ENCODE assay signal across 8 mouse cellular contexts in the genomic region with DNA sequence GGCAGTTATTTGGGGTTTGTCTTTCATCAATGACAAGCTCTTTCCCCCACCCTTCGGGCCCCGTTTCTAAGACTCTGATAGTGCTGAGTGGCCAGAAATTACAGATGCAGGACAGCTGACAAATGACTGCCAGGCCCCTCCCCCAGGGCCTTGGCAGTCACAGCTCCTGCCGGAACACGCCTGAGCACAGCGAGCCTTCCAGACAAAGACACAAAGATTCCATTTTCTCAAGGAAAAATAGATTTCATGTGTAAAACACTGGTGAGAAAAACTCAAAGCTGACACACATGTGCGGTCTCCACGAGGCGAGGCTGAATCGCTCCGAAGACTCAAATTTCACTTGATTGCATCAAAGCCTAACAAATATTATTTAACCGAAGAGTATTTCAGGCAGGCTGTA.
A peak's percentile ranks its signal among the peaks of the same experiment; 100 is the strongest.
DNase-seq lines count a peak whose midpoint lies in the region; ATAC-seq and TF ChIP-seq lines count a peak whose summit lies in the region.

No protein-coding gene starts in this region.

- no peak for DNase-seq in frontal cortex, postnatal 25 days (ENCODE audit: low spot score in 2 of 2)
- DNase-seq in lung, adult 18-20 months: peak; percentile 27 to 49
- peak; percentile 7 for DNase-seq in ovary, postnatal 14 days (ENCODE audit: low spot score)

- ATAC-seq in frontal cortex, adult (ENCODE audit: low TSS enrichment): peak; percentile 55
- peak; percentile 66; the same call in 1 of the 2 replicates for ATAC-seq in heart, embryonic 13.5 days (ENCODE audit: extremely low read depth, insufficient number of reproducible peaks, low FRiP score, low TSS enrichment)
- ATAC-seq in kidney, embryonic 15.5 days (replicated peaks; ENCODE audit: low FRiP score): peak; percentile 92
- no peak for ATAC-seq in inflammation-experienced regulatory T-cells, adult 6 months

- peak overlapping the region; percentile 8; the same call in 1 of the 2 replicates for H3K9ac ChIP-seq in heart, embryonic 13.5 days
- H3K9ac ChIP-seq in kidney, embryonic 15.5 days: 0 out of 2 replicates have a peak overlapping the region, but pooled peaks have one; percentile 26

- WGBS in heart, embryonic 13.5 days: 40% methylated on average over 11 of the region's 11 CpGs
- WGBS in kidney, embryonic 15.5 days: 16% methylated on average over 11 of the region's 11 CpGs

- H3K36me3 ChIP-seq in heart, embryonic 13.5 days: peaks cover 34% of the 10 kb centered on the region
- H3K36me3 ChIP-seq in kidney, embryonic 15.5 days: peaks cover 25% of the 10 kb centered on the region

- no peak for TF ChIP-seq POLR2A in embryonic fibroblast, embryonic 13.5 days (IDR thresholded peaks at IDR 0.05; ENCODE audit: low read depth, low read length)

- H3K4me2 ChIP-seq in heart, embryonic 13.5 days: peak overlapping the region; percentile 49
- H3K4me2 ChIP-seq in kidney, embryonic 15.5 days: peak overlapping the region; percentile 47

- H3K4me1 ChIP-seq in embryonic fibroblast, embryonic 13.5 days (ENCODE audit: control insufficient read depth, insufficient read depth, low read length): peaks cover 5% of the 10 kb centered on the region
- H3K4me1 ChIP-seq in heart, embryonic 13.5 days: peaks cover 41% of the 10 kb centered on the region
- peaks cover 20% of the 10 kb centered on the region for H3K4me1 ChIP-seq in kidney, embryonic 15.5 days

- TF ChIP-seq CTCF in embryonic fibroblast, embryonic 13.5 days (IDR thresholded peaks at IDR 0.05; ENCODE audit: borderline replicate concordance, insufficient read depth, low read length): no peak

- peak overlapping the region; percentile 64 for H3K27ac ChIP-seq in embryonic fibroblast, embryonic 13.5 days (ENCODE audit: insufficient read depth, low read length)
- peak overlapping the region; percentile 75 for H3K27ac ChIP-seq in heart, embryonic 13.5 days (replicated peaks)
- H3K27ac ChIP-seq in kidney, embryonic 15.5 days: peak overlapping the region; percentile 77

- no peaks in the 10 kb centered on the region for H3K27me3 ChIP-seq in heart, embryonic 13.5 days (replicated peaks)
- H3K27me3 ChIP-seq in kidney, embryonic 15.5 days: no peaks in the 10 kb centered on the region

- no peak overlapping the region for H3K4me3 ChIP-seq in embryonic fibroblast, embryonic 13.5 days (ENCODE audit: insufficient read depth, low read length)
- peak overlapping the region; percentile 10; the same call in 1 of the 2 replicates for H3K4me3 ChIP-seq in heart, embryonic 13.5 days
- no peak overlapping the region; the same call in 1 of the 2 replicates for H3K4me3 ChIP-seq in kidney, embryonic 15.5 days (replicated peaks)

- H3K9me3 ChIP-seq in heart, embryonic 13.5 days: no peaks in the 10 kb centered on the region
- no peaks in the 10 kb centered on the region for H3K9me3 ChIP-seq in kidney, embryonic 15.5 days (replicated peaks)

Comparison
In these comparisons a context has a peak if more than half of its experiments do, and no peak if none do; other contexts are left out.
1. DNase-seq: peak in lung, adult 18-20 months (2 of 2) and ovary, postnatal 14 days (single experiment); none in frontal cortex, postnatal 25 days (0 of 2).
2. Peak in every context shown above with its lines, with median percentiles within 50 percentile points of each other: H3K27ac ChIP-seq.